Mouse (Mus musculus): ENCODE measurements around the gene Zfp566. TPM values are rescaled to one million over a fixed set of nuclear protein-coding genes. Genes with fewer than 3 reads are reported as not detected.

Gene Zfp566
- total and polyA plus RNA-seq, 2 experiments from 2014 or later = 5.0 to 15.6 TPM

- Histone ChIP-seq H3K4me3 (ENCODE audit: low read depth, low read length) (no peak overlapping the region), H3K36me3 (ENCODE audit: insufficient read depth) (peaks cover 31% of the 10 kb centered on the region), H3K27ac (ENCODE audit: low read depth, low read length) (no peak overlapping the region), H3K9me3 (ENCODE audit: low read length) (no peaks in the 10 kb centered on the region), H3K27me3 (ENCODE audit: insufficient read depth, low read length) (no peaks in the 10 kb centered on the region), H3K4me1 (ENCODE audit: insufficient read depth) (peaks cover 9% of the 10 kb centered on the region), H3K4me2 (ENCODE audit: low read depth) (no peak overlapping the region), H3K9ac (no peak overlapping the region)
- TF ChIP-seq CTCF (IDR thresholded peaks at IDR 0.05; ENCODE audit: low read depth) = no peak
- DNase-seq = no peak
- ATAC-seq = no peak
- 16% methylated on average over 3 of the region's 3 CpGs for WGBS
These were observed 36.7 kb downstream of the Zfp566 start for GRCm38 (mm10) chr7:30053591-30053990.

- Histone ChIP-seq H3K4me1 (ENCODE audit: insufficient read depth) (peaks cover 9% of the 10 kb centered on the region), H3K36me3 (ENCODE audit: insufficient read depth) (peaks cover 10% of the 10 kb centered on the region), H3K4me3 (ENCODE audit: low read depth, low read length) (peak within 1 kb of the TSS; percentile 84), H3K9me3 (ENCODE audit: low read length) (no peaks in the 10 kb centered on the region), H3K27me3 (ENCODE audit: insufficient read depth, low read length) (no peaks in the 10 kb centered on the region), H3K9ac (peak within 1 kb of the TSS; percentile 75), H3K4me2 (ENCODE audit: low read depth) (peak within 1 kb of the TSS; percentile 80), H3K27ac (ENCODE audit: low read depth, low read length) (peak within 1 kb of the TSS; percentile 86)
- DNase-seq (peak; percentile 94), ATAC-seq (peak; percentile 99)
- 0 out of 2 replicates have a peak, but pooled peaks have one; percentile 6 for TF ChIP-seq CTCF (IDR thresholded peaks at IDR 0.05; ENCODE audit: low read depth)
- under 1% methylated on average over 40 of the region's 40 CpGs for WGBS
These were observed 39.3 kb downstream of the Zfp566 start, which contains the start of gene Zfp14 for GRCm38 (mm10) chr7:30050882-30051548. Gene Zfp14, minus strand, starts transcription at chr7:30051380.

GRCm38 (mm10) chr7:30048126-30048525, 42.2 kb downstream of the Zfp566 start:
- no peaks in the 10 kb centered on the region; the same call in 1 of the 2 replicates for H3K36me3 ChIP-seq (ENCODE audit: insufficient read depth)
- 63% methylated on average over 4 of the region's 4 CpGs for WGBS
- H3K27me3 ChIP-seq (ENCODE audit: insufficient read depth, low read length) = no peaks in the 10 kb centered on the region
- H3K9me3 ChIP-seq (ENCODE audit: low read length) = no peaks in the 10 kb centered on the region
- H3K4me2 ChIP-seq (ENCODE audit: low read depth) = no peak overlapping the region
- H3K27ac ChIP-seq (ENCODE audit: low read depth, low read length) = no peak overlapping the region
- no peak overlapping the region for H3K4me3 ChIP-seq (ENCODE audit: low read depth, low read length)
- no peak for ATAC-seq
- no peak for TF ChIP-seq CTCF (IDR thresholded peaks at IDR 0.05; ENCODE audit: low read depth)
- DNase-seq = peak; percentile 16
- H3K4me1 ChIP-seq (ENCODE audit: insufficient read depth) = peaks cover 9% of the 10 kb centered on the region
- no peak overlapping the region for H3K9ac ChIP-seq

- no peaks in the 10 kb centered on the region for H3K27me3 ChIP-seq (ENCODE audit: insufficient read depth, low read length)
- no peak overlapping the region for H3K4me2 ChIP-seq (ENCODE audit: low read depth)
- TF ChIP-seq CTCF (IDR thresholded peaks at IDR 0.05; ENCODE audit: low read depth) = no peak
- DNase-seq (no peak), ATAC-seq (no peak)
- 59% methylated on average over 9 of the region's 9 CpGs for WGBS
- H3K27ac ChIP-seq (ENCODE audit: low read depth, low read length) = no peak overlapping the region
- H3K4me1 ChIP-seq (ENCODE audit: insufficient read depth) = no peaks in the 10 kb centered on the region
- peaks cover 14% of the 10 kb centered on the region for H3K36me3 ChIP-seq (ENCODE audit: insufficient read depth)
- H3K9me3 ChIP-seq (ENCODE audit: low read length) = no peaks in the 10 kb centered on the region
- H3K4me3 ChIP-seq (ENCODE audit: low read depth, low read length) = no peak overlapping the region
- no peak overlapping the region for H3K9ac ChIP-seq
These were observed 46.0 kb downstream of the Zfp566 start for GRCm38 (mm10) chr7:30044354-30044753.

- peaks cover 23% of the 10 kb centered on the region for H3K36me3 ChIP-seq (ENCODE audit: insufficient read depth)
- H3K9me3 ChIP-seq (ENCODE audit: low read length) = no peaks in the 10 kb centered on the region
- H3K27ac ChIP-seq (ENCODE audit: low read depth, low read length) = no peak overlapping the region
- no peak overlapping the region for H3K4me2 ChIP-seq (ENCODE audit: low read depth)
- H3K4me1 ChIP-seq (ENCODE audit: insufficient read depth) = no peaks in the 10 kb centered on the region
- DNase-seq (no peak), ATAC-seq (no peak)
- H3K4me3 ChIP-seq (ENCODE audit: low read depth, low read length) = no peak overlapping the region
- 96% methylated on average over 12 of the region's 12 CpGs for WGBS
- no peak for TF ChIP-seq CTCF (IDR thresholded peaks at IDR 0.05; ENCODE audit: low read depth)
- no peaks in the 10 kb centered on the region for H3K27me3 ChIP-seq (ENCODE audit: insufficient read depth, low read length)
- no peak overlapping the region for H3K9ac ChIP-seq
These were observed 56.0 kb downstream of the Zfp566 start for GRCm38 (mm10) chr7:30034331-30034730.

- Histone ChIP-seq H3K4me2 (ENCODE audit: low read depth) (no peak overlapping the region), H3K4me3 (ENCODE audit: low read depth, low read length) (no peak overlapping the region), H3K9me3 (ENCODE audit: low read length) (no peaks in the 10 kb centered on the region), H3K36me3 (ENCODE audit: insufficient read depth) (peaks cover 3% of the 10 kb centered on the region; the same call in 1 of the 2 replicates), H3K9ac (no peak overlapping the region), H3K4me1 (ENCODE audit: insufficient read depth) (no peaks in the 10 kb centered on the region), H3K27ac (ENCODE audit: low read depth, low read length) (no peak overlapping the region), H3K27me3 (ENCODE audit: insufficient read depth, low read length) (no peaks in the 10 kb centered on the region)
- ATAC-seq (no peak), DNase-seq (no peak)
- no peak for TF ChIP-seq CTCF (IDR thresholded peaks at IDR 0.05; ENCODE audit: low read depth)
- 68% methylated on average over 3 of the region's 3 CpGs for WGBS
These were observed 58.9 kb downstream of the Zfp566 start for GRCm38 (mm10) chr7:30031379-30031778.

- no peak overlapping the region for H3K4me2 ChIP-seq (ENCODE audit: low read depth)
- H3K9ac ChIP-seq = no peak overlapping the region
- no peak for TF ChIP-seq CTCF (IDR thresholded peaks at IDR 0.05; ENCODE audit: low read depth)
- H3K27ac ChIP-seq (ENCODE audit: low read depth, low read length) = no peak overlapping the region
- no peaks in the 10 kb centered on the region for H3K9me3 ChIP-seq (ENCODE audit: low read length)
- DNase-seq (no peak), ATAC-seq (no peak)
- 51% methylated on average over 6 of the region's 6 CpGs for WGBS
- H3K27me3 ChIP-seq (ENCODE audit: insufficient read depth, low read length) = no peaks in the 10 kb centered on the region
- peaks cover 9% of the 10 kb centered on the region; the same call in 1 of the 2 replicates for H3K36me3 ChIP-seq (ENCODE audit: insufficient read depth)
- H3K4me3 ChIP-seq (ENCODE audit: low read depth, low read length) = no peak overlapping the region
- no peaks in the 10 kb centered on the region for H3K4me1 ChIP-seq (ENCODE audit: insufficient read depth)
These were observed 59.6 kb downstream of the Zfp566 start for GRCm38 (mm10) chr7:30030677-30031076.

Measured in forebrain, postnatal 0 days (tissue).